Mouse (Mus musculus): Measurements from ENCODE around the gene Ptprk.

DNA sequence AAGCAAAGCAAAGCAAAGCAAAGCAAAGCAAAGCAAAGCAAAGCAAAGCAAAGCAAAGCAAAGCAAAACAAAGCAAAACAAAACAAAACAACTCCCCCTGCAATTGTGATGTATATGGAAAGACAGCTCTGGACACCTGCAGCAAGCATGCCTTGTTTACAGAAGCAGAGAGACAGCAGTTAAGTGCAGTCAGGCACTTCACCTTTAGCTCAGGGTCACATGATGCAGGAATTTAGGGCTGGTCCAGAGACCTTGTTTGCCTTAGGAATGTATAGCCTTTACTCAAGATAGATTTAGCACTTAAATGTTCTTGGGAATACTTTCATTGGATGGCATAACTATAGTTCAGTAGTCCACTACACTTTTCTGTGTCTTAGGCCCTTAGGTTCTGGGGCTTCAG, 561.5 kb downstream of the Ptprk start:
- no peak for TF ChIP-seq POLR2A (IDR thresholded peaks at IDR 0.05; ENCODE audit: borderline replicate concordance, insufficient read depth, low read length)
- no peak for TF ChIP-seq CTCF (IDR thresholded peaks at IDR 0.05; ENCODE audit: borderline replicate concordance, insufficient read depth, low read depth, low read length)

All from cerebellum, adult 2 months (tissue).